Mouse (Mus musculus) olfactory bulb, adult 2 months (tissue): ENCODE data around the gene Arhgap8.

Experiments
- CTCF ChIP-seq: fragments of 200-500 bp; IDR thresholded peaks from 2 replicates; pipeline ENCODE4 v1.5.1; 2012; ENCODE audit warnings: low read depth, mild to moderate bottlenecking, low read length, moderate library complexity; ENCODE audit not compliant: insufficient read depth
- POLR2A ChIP-seq: fragments of 200-500 bp; IDR thresholded peaks from 2 replicates; pipeline ENCODE4 v1.6.1; 2012; ENCODE audit warnings: mild to moderate bottlenecking, low read depth, low read length, moderate library complexity; ENCODE audit not compliant: insufficient read depth

DNA sequence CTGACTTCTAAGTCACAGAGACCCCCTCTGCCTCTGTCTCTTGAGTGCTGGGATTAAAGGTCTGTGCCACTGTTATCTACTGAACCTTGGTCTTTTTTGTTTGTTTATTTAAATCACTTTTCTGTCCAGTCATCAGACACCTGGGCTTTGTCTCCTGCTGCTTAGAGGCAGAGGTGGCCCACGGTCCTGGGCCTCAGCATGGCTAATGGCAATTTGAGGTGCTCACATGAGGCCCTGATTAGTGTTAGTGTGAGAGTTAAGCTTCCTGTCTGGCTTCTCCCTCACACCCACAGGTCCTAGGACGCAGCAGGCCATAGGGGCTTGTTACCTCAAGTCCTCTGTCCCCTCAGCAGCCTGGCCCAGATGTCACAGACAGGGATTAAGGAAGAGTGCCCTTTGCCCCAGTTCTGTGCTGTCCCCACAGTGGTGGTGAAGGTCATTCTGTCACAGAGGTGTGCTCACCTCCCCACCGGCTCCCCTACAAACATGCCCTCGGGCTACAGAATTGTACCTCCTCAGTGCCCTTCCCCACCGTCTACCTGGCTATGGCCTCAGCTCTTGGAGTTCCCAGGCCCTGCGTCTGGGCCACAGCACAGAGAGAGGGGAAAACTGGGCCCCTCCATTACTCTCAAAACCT is 12.8 kb upstream of the Arhgap8 start:
- TF ChIP-seq POLR2A (no peak), CTCF (no peak)
